Mouse (Mus musculus): ENCODE measurements at regions not wholly inside any gene's neighbourhood (a gene's known extent, or its start where the extent isn't known, plus 50 kb on each side); places are given as distances from the start of the nearest gene placed in this dataset.

DNA sequence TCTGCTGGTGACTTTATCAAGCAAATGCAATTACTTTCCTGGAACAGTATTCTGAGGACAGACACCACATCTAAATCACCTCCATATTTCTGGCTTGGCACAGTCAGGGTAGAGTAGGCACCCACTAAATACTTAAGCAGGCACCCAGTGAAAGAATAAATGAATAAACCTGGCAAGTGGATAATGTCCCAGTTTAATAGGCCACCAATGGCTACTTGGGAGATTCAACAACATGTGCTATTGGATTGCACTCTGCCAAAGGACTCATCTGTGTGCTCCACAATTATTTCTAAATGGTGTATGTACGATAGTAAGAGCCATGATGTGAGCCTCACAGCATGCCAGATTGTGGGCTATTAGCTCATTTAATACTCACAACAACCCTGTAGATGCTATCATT lies 417.2 kb upstream of the Apob start:
- TF ChIP-seq EP300 (IDR thresholded peaks at IDR 0.05; ENCODE audit: low read depth), result no peak
- TF ChIP-seq CTCF (IDR thresholded peaks at IDR 0.05; ENCODE audit: low read depth), result no peak
- Histone ChIP-seq H3K4me1 (replicated peaks; ENCODE audit: control insufficient read depth in 2 of 2, insufficient read depth in 2 of 2, low read length in 1 of 2) (no peaks in the 10 kb centered on the region), H3K9me3 (ENCODE audit: control insufficient read depth, low read length) (no peaks in the 10 kb centered on the region), H3K4me3 (ENCODE audit: insufficient read depth in 1 of 2, low read depth in 2 of 2, low read length in 2 of 2) (no peak overlapping the region), H3K9ac (replicated peaks) (no peak overlapping the region), H3K36me3 (replicated peaks; ENCODE audit: control insufficient read depth, insufficient read depth, low read depth) (no peaks in the 10 kb centered on the region), H3K27ac (no peak overlapping the region), H3K27me3 (ENCODE audit: control insufficient read depth, insufficient read depth, low read length) (no peaks in the 10 kb centered on the region), H3K4me2 (ENCODE audit: low read depth) (no peak overlapping the region)
- DNase-seq (ENCODE audit: low read depth in 3 of 3, low spot score in 3 of 3), result no peak
- 46% methylated on average over 1 of the region's 1 CpGs for WGBS (ENCODE audit: insufficient replicate concordance)
- ATAC-seq (ENCODE audit: insufficient read depth), result no peak

DNA sequence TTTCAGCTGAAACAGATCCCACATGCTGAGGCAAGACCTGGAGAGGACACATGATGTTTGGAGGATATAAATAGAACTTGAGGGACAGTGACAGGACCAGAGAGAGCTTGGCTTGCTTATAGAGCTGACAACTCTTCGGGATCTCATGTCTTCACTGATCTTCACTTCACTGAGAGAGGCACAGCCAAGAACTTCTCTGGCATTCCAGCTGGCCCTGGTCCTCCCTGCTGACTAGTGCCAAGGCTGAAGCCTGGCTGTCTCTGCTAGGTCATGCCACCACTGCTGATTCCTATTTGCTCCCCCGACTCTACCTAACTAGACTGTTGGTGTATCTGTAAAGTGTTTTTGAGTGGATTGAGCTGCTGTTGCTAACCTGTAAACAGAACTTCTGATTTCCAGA lies 401.4 kb upstream of the Apob start:
- H3K4me1 ChIP-seq (replicated peaks; ENCODE audit: control insufficient read depth in 2 of 2, insufficient read depth in 2 of 2, low read length in 1 of 2), result no peaks in the 10 kb centered on the region
- no peak overlapping the region for H3K4me2 ChIP-seq (ENCODE audit: low read depth)
- H3K9me3 ChIP-seq (ENCODE audit: control insufficient read depth, low read length), result no peaks in the 10 kb centered on the region
- DNase-seq (ENCODE audit: low read depth in 3 of 3, low spot score in 3 of 3), result no peak
- TF ChIP-seq CTCF (IDR thresholded peaks at IDR 0.05; ENCODE audit: low read depth), result no peak
- no peak for TF ChIP-seq EP300 (IDR thresholded peaks at IDR 0.05; ENCODE audit: low read depth)
- H3K27me3 ChIP-seq (ENCODE audit: control insufficient read depth, insufficient read depth, low read length), result no peaks in the 10 kb centered on the region
- no peaks in the 10 kb centered on the region for H3K36me3 ChIP-seq (replicated peaks; ENCODE audit: control insufficient read depth, insufficient read depth, low read depth)
- no peak overlapping the region for H3K9ac ChIP-seq (replicated peaks)
- ATAC-seq (ENCODE audit: insufficient read depth), result no peak
- no peak overlapping the region for H3K27ac ChIP-seq
- WGBS (ENCODE audit: insufficient replicate concordance), result 46% methylated on average over 2 of the region's 2 CpGs
- H3K4me3 ChIP-seq (ENCODE audit: insufficient read depth in 1 of 2, low read depth in 2 of 2, low read length in 2 of 2), result no peak overlapping the region

DNA sequence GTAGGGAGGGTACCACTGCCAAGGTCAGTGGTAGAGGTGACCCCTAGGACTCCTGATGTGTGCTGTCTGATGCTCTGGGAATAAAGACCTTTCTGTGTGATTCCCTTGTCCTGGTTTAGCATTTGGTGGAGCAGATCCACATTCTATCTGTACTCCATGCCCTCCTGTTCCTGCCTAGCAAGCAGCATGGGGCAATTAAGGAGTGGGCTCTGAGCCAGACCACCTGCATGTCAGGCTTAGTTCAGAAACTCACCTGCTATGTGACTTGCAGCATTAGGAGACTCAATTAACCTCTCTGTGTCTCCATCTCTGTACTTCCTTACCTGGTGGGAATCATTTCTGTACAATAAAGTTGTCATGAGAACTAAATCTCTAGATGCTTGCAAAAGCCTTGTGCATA lies 389.9 kb upstream of the Apob start:
- TF ChIP-seq EP300 (IDR thresholded peaks at IDR 0.05; ENCODE audit: low read depth) (no peak), CTCF (IDR thresholded peaks at IDR 0.05; ENCODE audit: low read depth) (no peak)
- no peaks in the 10 kb centered on the region for H3K36me3 ChIP-seq (replicated peaks; ENCODE audit: control insufficient read depth, insufficient read depth, low read depth)
- no peak overlapping the region for H3K27ac ChIP-seq
- ATAC-seq (ENCODE audit: insufficient read depth) (no peak), DNase-seq (ENCODE audit: low read depth in 3 of 3, low spot score in 3 of 3) (no peak)
- H3K9ac ChIP-seq (replicated peaks), result no peak overlapping the region
- H3K4me3 ChIP-seq (ENCODE audit: insufficient read depth in 1 of 2, low read depth in 2 of 2, low read length in 2 of 2), result no peak overlapping the region
- no peaks in the 10 kb centered on the region for H3K4me1 ChIP-seq (replicated peaks; ENCODE audit: control insufficient read depth in 2 of 2, insufficient read depth in 2 of 2, low read length in 1 of 2)
- no peaks in the 10 kb centered on the region for H3K27me3 ChIP-seq (ENCODE audit: control insufficient read depth, insufficient read depth, low read length)
- H3K9me3 ChIP-seq (ENCODE audit: control insufficient read depth, low read length), result no peaks in the 10 kb centered on the region
- no peak overlapping the region for H3K4me2 ChIP-seq (ENCODE audit: low read depth)

DNA sequence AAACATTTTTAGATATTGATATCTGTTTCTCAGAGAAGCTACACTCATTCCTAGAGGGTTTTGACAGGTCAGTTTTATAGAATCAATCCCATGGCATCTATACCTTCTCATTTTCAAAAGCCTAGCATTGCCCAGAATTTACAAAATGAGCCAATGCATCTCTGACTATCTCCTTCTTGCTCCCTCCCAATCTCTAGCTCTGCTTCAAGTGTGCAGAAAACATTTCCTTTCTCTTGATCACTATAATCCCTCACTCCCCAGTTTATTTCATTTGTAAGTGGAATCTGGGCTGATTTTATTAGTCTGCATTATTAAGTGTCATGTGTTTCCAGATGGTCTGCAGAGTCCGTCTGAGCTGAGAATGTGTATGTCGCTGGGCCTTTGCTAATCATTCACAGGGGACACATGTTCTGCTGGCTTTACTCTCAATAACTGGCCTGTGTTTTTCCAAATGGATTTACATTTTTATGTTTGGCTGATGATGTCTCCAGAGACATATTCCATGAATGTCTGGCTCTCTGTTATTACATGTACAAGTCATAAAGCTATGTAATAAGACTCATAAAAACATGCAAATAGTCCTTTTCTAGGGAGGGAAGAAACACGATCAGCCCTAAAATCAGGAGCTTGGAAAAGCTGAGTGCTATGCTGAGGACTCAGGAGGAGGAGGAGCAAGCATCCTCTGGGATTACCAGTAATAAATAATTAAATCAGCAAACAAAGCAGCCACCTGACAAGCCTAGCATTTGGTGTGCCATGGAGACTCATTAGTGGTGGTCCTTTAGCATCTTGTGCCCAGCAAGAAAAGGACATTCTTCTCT lies 366.0 kb upstream of the Apob start:
- DNase-seq (ENCODE audit: low read depth in 3 of 3, low spot score in 3 of 3) (no peak), ATAC-seq (ENCODE audit: insufficient read depth) (no peak)
- Histone ChIP-seq H3K4me1 (replicated peaks; ENCODE audit: control insufficient read depth in 2 of 2, insufficient read depth in 2 of 2, low read length in 1 of 2) (no peaks in the 10 kb centered on the region), H3K27ac (no peak overlapping the region), H3K9me3 (ENCODE audit: control insufficient read depth, low read length) (no peaks in the 10 kb centered on the region), H3K4me3 (ENCODE audit: insufficient read depth in 1 of 2, low read depth in 2 of 2, low read length in 2 of 2) (no peak overlapping the region), H3K27me3 (ENCODE audit: control insufficient read depth, insufficient read depth, low read length) (no peaks in the 10 kb centered on the region), H3K4me2 (ENCODE audit: low read depth) (no peak overlapping the region), H3K9ac (replicated peaks) (no peak overlapping the region), H3K36me3 (replicated peaks; ENCODE audit: control insufficient read depth, insufficient read depth, low read depth) (no peaks in the 10 kb centered on the region)
- 63% methylated on average over 3 of the region's 3 CpGs for WGBS (ENCODE audit: insufficient replicate concordance)
- no peak for TF ChIP-seq CTCF (IDR thresholded peaks at IDR 0.05; ENCODE audit: low read depth)
- TF ChIP-seq EP300 (IDR thresholded peaks at IDR 0.05; ENCODE audit: low read depth), result no peak

DNA sequence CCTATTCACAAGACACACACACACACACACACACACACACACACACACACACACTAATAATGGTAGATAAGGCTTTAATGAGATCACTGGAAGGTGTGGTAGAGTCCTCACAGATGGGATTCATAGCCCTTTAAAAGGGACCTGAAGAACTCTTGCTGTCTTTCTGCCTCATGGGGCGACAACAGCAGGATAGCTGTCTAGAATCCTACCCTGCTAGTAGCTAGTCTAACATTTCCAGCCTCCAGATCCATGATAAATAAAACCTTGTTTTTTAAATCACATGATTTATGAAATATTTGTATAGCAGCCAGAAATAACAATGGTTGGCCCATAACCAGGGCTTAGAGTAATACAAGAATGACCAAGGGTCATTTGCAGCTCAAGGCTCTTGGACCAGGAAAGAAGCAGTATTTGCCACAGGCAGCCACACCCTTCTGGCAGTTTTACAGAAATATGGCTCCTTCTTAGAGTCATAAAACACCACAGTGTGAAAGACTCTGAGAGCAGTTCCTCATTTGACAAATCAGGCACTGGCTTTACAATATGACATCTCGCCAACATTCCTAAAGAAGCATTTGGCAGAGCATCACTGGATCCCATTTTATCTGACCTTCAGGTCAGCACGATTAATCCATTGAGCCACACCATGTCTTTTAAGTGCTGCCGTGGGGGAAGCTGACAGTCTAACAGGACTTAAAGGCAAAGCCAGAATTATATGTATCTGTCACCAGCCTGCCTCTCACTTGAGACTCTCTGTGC lies 340.9 kb upstream of the Apob start:
- TF ChIP-seq EP300 (IDR thresholded peaks at IDR 0.05; ENCODE audit: low read depth), result no peak
- no peak for TF ChIP-seq CTCF (IDR thresholded peaks at IDR 0.05; ENCODE audit: low read depth)
- Histone ChIP-seq H3K4me3 (ENCODE audit: insufficient read depth in 1 of 2, low read depth in 2 of 2, low read length in 2 of 2) (no peak overlapping the region), H3K9ac (replicated peaks) (no peak overlapping the region), H3K4me1 (replicated peaks; ENCODE audit: control insufficient read depth in 2 of 2, insufficient read depth in 2 of 2, low read length in 1 of 2) (no peaks in the 10 kb centered on the region), H3K27me3 (ENCODE audit: control insufficient read depth, insufficient read depth, low read length) (no peaks in the 10 kb centered on the region), H3K4me2 (ENCODE audit: low read depth) (no peak overlapping the region), H3K36me3 (replicated peaks; ENCODE audit: control insufficient read depth, insufficient read depth, low read depth) (no peaks in the 10 kb centered on the region), H3K9me3 (ENCODE audit: control insufficient read depth, low read length) (no peaks in the 10 kb centered on the region), H3K27ac (no peak overlapping the region)
- DNase-seq (ENCODE audit: low read depth in 3 of 3, low spot score in 3 of 3), result no peak
- no peak for ATAC-seq (ENCODE audit: insufficient read depth)
- 61% methylated on average over 4 of the region's 4 CpGs for WGBS (ENCODE audit: insufficient replicate concordance)

Measured in liver, embryonic 14.5 days (tissue).